Comparison of ENCODE assay signal across 8 mouse cellular contexts in the genomic region with DNA sequence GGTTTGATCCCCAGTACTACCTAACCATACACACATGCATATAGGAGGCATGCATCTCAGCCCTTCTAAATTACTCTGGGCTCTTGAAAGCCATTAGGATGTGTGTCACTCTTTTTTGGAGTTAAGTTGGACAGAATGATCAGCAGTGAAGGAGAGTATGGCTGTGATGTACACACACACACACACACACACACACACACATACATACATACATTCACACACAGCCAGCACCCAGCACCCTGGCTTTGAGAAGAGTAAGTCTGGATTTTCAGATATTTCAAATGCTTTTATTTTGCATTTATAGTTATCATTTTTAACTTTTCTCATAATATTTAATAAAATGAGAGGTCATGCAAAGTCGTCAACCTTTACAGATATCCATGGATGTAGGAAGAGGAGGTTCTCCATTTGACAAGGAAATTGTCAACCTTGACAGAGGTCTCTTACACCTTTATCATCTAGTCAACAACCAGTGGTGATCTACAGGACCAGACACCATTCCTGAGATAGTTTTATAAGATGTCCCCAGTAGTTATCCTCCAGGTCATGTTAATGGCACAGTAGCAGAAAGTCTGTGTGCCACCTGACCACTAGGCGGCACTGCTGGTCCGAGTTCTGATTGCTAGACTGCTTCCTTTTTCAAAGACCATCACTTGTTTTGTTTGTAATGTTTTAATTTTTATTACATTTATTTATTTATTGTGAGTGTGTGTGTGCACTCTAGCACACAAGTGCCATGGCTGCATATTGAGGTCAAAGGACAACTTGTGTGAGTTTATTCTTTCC. TPM values are rescaled to one million over a fixed set of nuclear protein-coding genes. Genes with fewer than 3 reads are reported as not detected.
A peak's percentile ranks its signal among the peaks of the same experiment; 100 is the strongest.
DNase-seq lines count a peak whose midpoint lies in the region; ATAC-seq lines count a peak whose summit lies in the region.

No protein-coding gene starts in this region.

- no peak overlapping the region for H3K9ac ChIP-seq in lung, embryonic 16.5 days (ENCODE audit: low read length)

- no peak overlapping the region for H3K4me2 ChIP-seq in lung, embryonic 16.5 days (ENCODE audit: low read depth, low read length)

- peak; percentile 82 for ATAC-seq in CD4-positive, CD25-positive, alpha-beta regulatory T cell, adult 4 months
- ATAC-seq in granulocyte monocyte progenitor cell, adult 5-6 weeks (replicated peaks; ENCODE audit: poor library complexity, severe bottlenecking): peak; percentile 69
- ATAC-seq in lung, embryonic 16.5 days (ENCODE audit: low read depth): peak; percentile 62

- H3K9me3 ChIP-seq in lung, embryonic 16.5 days (ENCODE audit: control insufficient read depth, low read length): no peaks in the 10 kb centered on the region

- peaks cover 8% of the 10 kb centered on the region for H3K36me3 ChIP-seq in lung, embryonic 16.5 days (ENCODE audit: control insufficient read depth, insufficient read depth, low read length)

- H3K4me1 ChIP-seq in lung, embryonic 16.5 days (replicated peaks; ENCODE audit: control insufficient read depth, insufficient read depth, low read length): peaks cover 5% of the 10 kb centered on the region; the same call in 1 of the 2 replicates

- H3K27ac ChIP-seq in lung, embryonic 16.5 days (ENCODE audit: low read length): no peak overlapping the region

- WGBS in lung, embryonic 16.5 days: 32% methylated on average over 3 of the region's 3 CpGs

- H3K4me3 ChIP-seq in lung, embryonic 16.5 days (ENCODE audit: low read length): no peak overlapping the region

- H3K27me3 ChIP-seq in lung, embryonic 16.5 days (ENCODE audit: control insufficient read depth, insufficient read depth, low read depth, low read length): no peaks in the 10 kb centered on the region

- peak; percentile 89 for DNase-seq in adrenal gland, postnatal 14 days
- peak; percentile 66 for DNase-seq in embryo, embryonic 9.5 days (ENCODE audit: extremely low spot score)
- peak; percentile 93 for DNase-seq in kidney, postnatal 4 days
- DNase-seq in ovary, postnatal 14 days (ENCODE audit: low spot score): peak; percentile 65
- peak; percentile 80 for DNase-seq in thymus, postnatal 25 days

RNA-seq across cellular contexts. Expression of gene Fam117b, which starts 29.3 kb away (rescaled TPM):
- 10 to 100 TPM; 12.1 to 15.4 TPM for polyA plus RNA-seq in CD4-positive, CD25-positive, alpha-beta regulatory T cell, adult 4 months (2017; shearing (Covaris generic))
- 36.9 and 43.3 TPM in 2 replicates for total RNA-seq in adrenal gland, postnatal 14 days (2021)
- total RNA-seq in granulocyte monocyte progenitor cell, adult 5-6 weeks (2014; fragmentation: Nextera tagmentation): 19.9 and 21.0 TPM in 2 replicates
- 25.5 and 25.6 TPM in 2 replicates for total RNA-seq in granulocyte monocyte progenitor cell, adult 5-6 weeks (2017)
- 8.4 and 8.9 TPM in 2 replicates for polyA plus RNA-seq in lung, embryonic 16.5 days (2015; fragmentation: Nextera tagmentation; extraction: Ambion mirVana)
